Mouse (Mus musculus) E14TG2a.4 (cell line): Measurements from ENCODE around the gene Pole.

Source experiments
- CTCF ChIP-seq: conservative IDR thresholded peaks from 2 replicates; pipeline ENCODE4 v1.5.1; 2014; ENCODE audit warnings: low read length
- NANOG ChIP-seq: IDR thresholded peaks from 2 replicates; pipeline ENCODE4 v1.6.1; 2014; ENCODE audit warnings: borderline replicate concordance, low read length, mixed read lengths
- POU5F1 ChIP-seq: IDR thresholded peaks from 2 replicates; pipeline ENCODE4 v1.6.1; 2014; ENCODE audit warnings: low read length, borderline replicate concordance

DNA sequence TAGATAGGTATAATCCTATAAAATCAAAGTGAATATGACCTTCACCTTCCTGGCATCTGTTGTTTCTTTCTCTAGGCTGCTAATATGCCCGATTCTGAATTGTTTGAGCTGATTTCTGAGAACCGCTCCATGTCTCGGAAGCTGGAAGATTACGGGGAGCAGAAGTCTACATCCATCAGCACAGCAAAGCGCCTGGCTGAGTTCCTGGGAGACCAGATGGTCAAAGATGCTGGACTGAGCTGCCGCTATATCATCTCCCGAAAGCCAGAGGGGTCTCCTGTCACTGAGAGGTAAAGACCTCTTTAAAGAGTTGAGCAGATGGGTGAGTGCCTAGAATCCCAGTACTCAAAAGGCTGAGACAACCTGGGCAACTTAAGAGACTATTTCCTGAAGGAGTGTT, 22.8 kb downstream of the Pole start:
- TF ChIP-seq CTCF (no peak), POU5F1 (no peak), NANOG (no peak)
